Mouse (Mus musculus) retina, postnatal 7 days (tissue): ENCODE measurements at regions not wholly inside any gene's neighbourhood (a gene's known extent, or its start where the extent isn't known, plus 50 kb on each side); places are given as distances from the start of the nearest gene placed in this dataset.
A peak's percentile ranks its signal among the peaks of the same experiment; 100 is the strongest.

Experiments
- DNase-seq: peaks from one replicate; pipeline ENCODE4 v3.0.0-alpha.2; 2012; ENCODE audit warnings: low read depth, low spot score

DNA sequence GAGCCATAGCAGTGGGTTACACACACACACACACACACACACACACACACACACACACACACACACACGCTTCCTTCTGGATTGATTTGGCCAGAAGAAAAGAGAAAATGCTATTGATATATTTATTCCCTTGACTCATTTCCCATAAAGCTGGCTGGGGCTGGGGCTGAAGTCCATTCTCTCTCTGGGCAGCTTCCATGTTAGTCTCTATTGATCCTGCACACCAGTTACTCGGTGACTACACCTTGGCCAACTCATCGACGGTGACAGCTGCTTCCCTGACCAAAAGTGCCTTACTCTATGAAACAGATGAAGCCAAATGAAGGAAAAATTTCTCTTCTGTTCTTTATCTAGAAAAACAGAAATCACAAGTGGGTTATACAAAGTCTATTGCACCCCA lies 82.1 kb downstream of the Snx18 start:
- DNase-seq: no peak

GRCm38 (mm10) chr13:113534664-113535455 lies 83.5 kb downstream of the Snx18 start:
- DNase-seq: no peak

DNA sequence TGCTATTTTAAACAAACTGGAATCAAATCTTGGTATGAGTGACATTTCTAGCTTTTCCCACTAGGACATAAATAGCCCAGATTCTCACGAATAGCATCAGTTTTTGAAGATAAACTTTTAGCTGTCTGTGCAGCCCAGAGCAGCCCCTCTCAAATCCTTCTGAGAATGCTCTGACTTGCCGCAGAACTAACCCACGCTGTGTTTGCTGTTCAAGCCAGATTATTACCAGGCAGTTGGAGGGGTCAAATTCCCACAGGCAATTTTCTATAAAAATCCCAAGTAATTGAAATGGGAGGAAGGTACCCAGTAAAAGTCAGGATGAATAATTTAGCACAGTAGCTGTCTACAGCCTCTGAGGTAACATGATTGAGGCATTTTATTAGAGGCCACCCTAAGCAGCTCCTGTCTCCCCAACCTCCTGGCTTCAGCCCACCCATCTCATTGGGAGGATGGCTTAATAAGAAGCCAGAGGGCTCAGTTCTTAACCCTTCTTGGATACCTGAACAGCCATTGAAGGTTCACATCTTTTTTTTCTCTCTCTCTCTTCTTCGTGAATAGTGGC lies 84.4 kb downstream of the Snx18 start:
- no peak for DNase-seq

GRCm38 (mm10) chr13:113526997-113527396 lies 91.4 kb downstream of the Snx18 start:
- no peak for DNase-seq

GRCm38 (mm10) chr13:113523503-113523902 lies 94.9 kb downstream of the Snx18 start:
- DNase-seq: no peak

DNA sequence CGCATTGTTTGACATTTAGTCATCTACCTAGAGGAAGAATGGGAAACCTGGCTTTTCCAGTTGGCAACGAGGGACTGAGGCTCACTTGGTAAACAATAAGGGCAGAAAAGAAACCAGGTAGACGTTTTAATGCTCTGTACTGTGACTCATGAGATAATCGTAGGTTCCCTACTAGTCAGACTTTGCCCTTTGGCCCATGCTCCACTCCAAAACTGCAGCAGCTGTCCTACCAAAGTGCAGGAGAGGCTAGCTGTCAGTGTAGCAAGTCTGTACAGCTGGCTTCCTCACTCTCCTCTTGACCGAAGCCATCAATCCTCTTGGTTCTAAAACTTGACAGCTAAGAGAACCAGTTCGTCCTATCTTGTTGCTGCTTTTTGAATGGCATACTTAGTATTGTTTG lies 100.2 kb downstream of the Snx18 start:
- no peak for DNase-seq

- no peak for DNase-seq
Measured at GRCm38 (mm10) chr13:113516102-113516501, 102.3 kb downstream of the Snx18 start.

DNA sequence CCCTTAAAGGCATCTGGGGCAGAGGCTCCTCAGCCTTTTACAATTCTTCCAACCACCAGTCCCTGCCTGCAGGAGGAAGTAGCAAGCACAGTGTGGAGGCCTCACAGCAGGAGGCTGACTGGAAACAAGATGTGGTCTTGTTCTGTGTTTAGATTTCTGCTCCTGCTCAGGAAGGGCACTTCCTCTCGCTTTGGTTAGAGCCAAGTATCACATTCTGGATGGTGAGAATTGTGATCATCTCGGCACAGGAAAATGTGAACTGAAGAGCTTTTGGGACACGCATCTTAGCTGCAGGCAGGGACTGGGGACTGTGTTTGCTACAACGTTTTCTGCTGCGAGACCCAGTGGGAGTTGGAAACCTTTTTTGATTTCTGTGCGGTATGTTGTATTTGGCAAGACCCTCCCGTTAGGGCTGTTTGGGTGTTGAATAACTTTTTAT lies 103.2 kb downstream of the Snx18 start:
- no peak for DNase-seq

GRCm38 (mm10) chr13:113509403-113510185 lies 108.8 kb downstream of the Snx18 start:
- peak; percentile 8 for DNase-seq

- no peak for DNase-seq
Measured at GRCm38 (mm10) chr13:113508124-113508728, 110.1 kb downstream of the Snx18 start.

DNA sequence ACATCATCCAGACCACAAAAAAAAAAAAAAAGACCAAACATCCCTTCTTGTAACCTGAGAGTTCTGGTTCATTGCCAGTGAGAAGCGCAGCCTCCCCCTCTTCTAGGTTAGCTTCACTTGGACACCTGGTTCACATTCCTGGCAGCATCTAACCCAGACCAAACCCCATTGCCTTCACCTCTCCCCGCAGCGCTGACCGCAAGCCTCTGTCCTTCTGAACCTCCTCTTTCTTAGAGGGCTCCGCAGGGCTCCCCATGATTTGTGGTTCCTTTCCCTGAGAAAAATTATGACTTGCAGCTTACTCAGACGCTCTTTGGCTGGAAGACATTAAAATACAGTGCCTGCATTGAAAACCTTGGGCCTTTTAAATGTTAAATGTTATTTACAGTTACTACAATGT lies 115.8 kb downstream of the Snx18 start:
- no peak for DNase-seq

DNA sequence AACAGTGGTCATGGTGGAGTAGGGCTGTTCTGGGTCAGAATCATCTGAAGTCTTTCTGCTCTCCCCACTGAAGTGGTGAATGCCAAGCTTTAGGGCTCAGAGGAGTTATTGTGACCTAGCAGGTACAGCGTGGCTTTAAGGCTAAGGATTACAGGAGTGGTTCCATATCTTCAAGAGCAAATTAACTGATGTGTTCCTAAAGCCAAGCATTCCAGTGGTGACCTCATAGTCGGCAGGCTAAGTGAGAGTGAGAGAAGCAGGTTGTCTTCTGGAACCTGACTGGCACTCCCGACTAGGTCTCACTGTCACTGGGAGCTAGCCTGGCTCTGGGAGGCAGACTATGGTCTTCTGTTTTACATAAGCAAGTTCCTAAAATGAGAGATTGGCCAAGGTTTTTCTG lies 116.3 kb downstream of the Snx18 start:
- DNase-seq: no peak

DNA sequence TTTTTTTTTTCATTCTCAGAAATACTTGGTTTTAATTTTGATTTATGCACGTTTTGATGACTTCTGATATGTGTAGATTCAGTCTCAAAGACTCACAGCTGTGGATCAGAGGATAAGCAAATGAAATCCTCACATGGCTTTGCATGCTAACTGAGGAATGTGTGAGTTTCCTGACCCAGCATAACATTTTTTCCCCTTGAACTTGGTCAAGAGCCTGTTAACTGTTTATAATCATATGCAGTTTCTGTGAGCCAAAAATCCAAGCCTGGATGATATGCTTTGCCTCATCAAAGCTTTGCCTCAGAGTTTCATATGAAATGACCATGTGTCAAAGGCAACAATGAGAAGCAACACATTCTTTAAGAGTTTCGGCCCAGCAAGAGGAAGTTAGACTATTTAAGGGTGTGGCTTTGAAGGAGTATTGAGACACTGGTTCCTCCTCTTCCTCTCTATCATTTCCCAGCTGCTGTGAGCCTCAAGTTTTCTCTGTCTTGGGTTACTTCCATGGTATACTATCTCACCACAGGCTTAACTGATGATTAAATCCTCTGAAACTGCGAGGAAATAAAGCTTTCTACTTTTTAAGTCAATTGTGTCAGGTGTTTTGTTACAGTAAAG lies 117.9 kb downstream of the Snx18 start:
- DNase-seq: no peak

DNA sequence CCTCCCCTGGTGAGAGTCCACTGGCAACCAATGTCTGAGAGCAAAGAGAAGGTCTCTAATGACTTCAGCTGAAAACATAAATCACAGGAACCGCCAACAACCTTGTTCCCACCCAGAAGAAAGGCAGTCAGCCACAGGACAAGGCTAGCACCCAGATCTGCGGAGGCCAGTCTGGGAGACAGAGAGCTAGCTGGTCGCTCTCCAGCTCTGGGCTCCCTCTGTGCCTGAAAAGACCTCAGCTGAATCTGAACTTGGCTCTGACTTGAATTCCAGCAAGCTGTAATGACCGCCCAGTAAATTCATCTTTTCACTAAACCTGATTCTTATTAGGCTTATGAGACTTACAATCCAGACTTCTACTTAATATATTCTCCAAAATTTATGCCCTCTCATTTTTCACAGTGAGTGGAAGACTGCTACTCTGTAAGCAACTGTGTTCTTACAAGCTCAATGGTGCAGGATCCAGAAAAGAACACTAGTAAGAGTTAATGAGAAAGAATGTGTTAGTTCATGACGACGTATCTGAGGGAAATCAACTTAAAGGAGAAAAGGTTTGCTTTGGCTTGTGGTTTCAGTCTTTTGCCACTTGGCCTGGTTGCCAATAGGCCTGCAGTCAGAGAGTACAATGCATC lies 119.2 kb downstream of the Snx18 start:
- DNase-seq: no peak

DNA sequence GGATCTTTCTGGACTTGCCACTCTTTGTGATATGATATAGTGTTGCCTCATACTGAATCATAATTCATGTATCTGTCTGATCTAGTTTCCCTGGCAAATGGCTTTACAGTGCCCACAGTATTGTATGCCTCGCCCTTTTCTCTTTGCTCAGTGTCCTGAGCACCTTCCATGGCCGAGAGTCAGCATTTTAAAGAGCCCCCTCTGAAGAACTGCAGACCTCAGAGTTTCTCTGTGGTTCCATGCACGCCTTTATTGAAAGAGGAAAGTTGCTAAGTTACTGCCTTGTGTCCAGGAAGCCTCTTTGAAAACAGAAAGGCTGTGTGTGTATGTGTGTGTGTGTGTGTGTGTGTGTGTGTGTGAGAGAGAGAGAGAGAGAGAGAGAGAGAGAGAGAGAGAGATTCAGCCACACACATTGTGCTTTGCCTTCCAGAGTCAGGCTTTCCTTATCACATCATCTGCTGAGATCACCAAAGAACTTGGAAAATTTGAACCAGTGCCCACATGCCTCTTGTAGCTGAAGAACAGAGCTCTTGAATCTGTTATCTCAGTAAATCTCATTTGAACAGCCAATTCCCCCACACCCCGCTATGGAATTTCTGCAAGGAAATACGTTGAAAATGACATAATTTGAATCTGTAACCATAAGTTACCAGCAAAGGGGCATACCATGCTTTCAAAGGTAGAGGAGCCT lies 122.6 kb downstream of the Snx18 start:
- no peak for DNase-seq

- no peak for DNase-seq
Measured at GRCm38 (mm10) chr13:113495136-113495535, 123.2 kb downstream of the Snx18 start.

DNA sequence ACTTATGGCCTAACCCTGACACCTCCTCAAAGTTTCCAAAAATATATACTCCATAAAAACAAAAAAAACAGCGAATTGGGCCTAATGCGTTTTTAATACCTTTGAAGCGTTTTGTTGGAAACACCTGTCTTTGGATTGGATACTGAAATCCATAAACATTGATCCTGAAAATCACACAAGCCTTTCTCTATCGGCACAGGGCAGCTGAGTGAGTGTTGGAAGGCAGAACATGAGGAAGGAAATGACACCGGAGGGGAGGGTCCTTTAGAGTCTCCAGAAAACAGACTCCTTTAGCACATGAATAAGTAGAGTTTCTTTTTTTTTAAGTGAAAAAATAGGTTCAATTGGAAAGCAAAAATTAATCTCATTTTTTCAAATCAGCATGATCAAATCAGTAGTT lies 123.7 kb downstream of the Snx18 start:
- DNase-seq: no peak

DNA sequence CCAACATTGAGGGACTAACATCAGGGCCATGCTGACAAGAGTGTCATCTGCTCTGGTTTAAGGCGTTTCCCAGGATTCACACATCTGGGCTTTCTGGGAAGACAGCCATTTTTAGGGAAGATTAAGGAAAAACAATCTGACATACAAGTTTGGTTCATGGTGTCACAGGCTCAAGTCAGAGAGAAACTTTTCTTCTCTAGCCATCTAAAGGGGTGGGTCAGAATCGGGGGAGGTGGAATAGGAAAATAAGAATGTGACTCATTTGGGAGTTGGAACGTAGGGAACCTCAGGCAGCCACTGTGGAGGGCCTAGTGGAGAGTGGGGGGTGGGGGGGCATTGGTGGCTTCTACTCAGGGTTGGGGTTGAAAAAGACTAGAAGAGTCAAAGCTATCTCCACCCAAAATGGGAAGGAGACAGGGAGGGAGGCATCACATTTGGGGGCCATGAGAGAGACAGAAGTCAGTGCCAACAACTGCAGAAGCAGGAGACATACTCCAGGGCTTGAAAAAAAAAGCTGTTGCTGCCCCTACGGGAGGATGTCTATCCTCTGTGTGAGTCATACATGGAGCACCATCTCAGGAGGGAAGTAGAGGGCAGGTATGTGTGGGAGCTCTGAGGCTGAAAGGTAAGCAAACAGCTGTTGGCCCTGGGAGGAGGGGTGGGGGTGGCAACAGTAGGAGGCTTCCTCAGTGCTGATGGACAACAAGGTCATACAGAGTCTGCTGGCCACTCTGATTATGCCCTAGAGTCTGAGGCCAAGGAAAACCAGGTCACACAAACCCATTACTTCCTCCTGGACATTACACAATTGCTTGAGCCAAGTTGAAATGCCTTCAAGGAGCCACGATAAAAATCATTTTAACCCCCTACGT lies 128.2 kb downstream of the Snx18 start:
- DNase-seq: no peak

DNA sequence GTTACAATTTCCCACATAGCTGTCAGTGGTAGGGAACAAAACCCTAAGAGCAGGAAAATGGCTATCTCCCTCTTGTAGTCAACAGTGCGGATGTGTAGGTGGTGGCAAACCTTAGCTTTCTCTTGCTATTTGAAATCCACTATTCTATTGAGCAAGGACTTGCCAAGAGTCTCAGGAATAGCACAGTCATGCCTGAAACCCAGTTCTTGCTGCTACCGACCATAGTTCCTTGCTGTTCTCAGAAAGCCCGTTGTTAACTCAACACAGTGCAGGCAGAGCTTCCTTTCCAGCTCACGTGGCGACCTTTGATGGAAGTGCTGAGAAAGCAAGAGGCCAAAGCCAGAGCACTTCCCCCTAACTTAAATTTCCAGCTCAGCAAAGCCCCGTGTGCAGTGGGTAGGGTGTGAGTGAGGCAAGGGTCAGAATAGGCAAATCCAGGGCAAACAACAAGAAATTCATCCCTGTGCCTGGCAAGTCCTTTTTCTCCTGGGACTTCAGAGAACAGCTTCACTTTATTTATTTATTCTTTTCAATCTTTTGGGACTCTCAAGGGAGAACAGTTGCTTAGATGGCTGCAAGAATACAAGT lies 131.9 kb downstream of the Snx18 start:
- no peak for DNase-seq
